Mouse (Mus musculus): ENCODE measurements around the gene Nr5a2.

Gene Nr5a2

DNA sequence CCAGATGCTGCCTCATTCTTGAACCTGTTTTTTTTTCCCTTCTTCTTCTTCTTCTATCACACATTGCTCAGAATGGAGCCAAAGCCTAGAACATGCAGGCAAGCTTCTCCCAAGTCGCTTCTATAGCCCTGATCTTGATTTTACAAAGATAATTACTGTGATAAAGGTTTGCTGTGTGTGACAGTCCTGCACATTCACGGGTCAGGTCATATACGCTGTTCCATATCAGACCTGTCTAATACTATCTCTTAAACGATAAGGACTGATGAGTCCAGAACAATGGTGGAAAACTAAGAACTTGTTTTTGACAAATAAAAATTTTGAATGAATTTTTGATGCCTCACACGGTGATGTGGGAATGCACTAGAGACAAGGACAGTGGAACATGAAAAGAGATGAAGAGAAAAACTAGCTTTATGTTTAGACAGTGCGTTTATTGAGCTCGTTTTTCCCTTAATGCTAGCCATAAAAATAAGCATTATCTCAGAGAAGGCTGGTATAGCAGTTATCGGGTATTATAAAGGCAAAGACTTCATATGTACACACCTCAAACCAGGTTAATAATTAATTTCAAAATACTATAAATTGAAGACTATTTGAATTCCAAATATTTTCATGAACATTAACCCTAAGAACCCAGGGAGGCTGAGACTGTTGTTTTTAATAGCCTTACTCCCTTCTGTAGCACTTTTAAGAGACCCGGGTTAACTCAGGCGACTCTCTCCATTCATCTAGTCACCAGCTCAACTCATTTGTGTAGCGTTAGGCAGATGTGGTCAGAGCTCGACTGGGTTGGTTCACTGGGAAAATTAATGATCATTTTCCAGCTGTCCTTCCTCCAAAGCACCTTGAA is 49.3 kb downstream of the Nr5a2 start:
- DNase-seq (ENCODE audit: extremely low spot score, low spot score): no peak

DNA sequence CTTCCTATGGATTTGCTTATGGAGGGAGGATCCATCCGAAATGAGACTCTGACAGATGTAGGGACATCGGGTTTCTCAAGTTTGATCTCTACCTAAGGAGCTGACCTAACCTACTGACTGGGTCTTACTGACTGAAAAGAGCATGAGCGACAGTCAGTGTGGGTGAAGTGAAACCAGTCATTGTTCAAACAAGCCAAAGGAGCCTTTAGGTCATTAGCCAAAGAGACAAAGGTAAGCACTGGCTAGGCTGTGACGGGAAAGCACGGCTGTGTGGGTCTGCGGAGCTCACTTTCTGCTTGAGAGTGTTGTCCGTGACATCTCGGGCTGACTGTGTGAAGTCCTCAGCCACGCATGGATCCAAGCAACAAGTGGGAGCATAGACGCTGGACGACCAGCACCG is 50.1 kb downstream of the Nr5a2 start:
- DNase-seq (ENCODE audit: extremely low spot score, low spot score): no peak

DNA sequence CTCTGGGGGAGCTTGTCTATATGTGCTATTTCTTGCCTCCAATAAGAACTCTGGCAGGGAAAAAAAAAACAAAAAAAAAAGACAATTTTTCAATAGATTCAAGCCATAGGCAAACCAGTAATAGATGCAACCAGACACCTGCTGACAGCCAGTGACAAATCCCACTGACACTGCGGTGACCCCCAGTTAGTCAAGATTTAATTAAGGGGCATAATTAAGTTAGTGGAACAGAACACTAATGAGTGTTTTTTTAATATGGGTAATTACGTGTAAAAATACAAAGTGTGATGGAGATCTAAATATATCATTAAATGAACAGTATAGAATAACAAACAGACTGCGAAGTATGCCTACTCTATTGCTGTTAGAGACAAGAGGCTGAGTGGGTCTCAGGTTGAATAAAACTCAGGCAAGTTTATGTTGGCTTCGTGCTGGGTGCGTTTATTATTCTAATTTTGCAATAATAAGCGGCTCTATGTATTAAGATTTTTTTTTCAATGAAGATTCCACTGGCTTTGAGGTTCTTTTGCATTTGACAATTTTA is 50.7 kb downstream of the Nr5a2 start:
- no peak for DNase-seq (ENCODE audit: extremely low spot score, low spot score)

DNA sequence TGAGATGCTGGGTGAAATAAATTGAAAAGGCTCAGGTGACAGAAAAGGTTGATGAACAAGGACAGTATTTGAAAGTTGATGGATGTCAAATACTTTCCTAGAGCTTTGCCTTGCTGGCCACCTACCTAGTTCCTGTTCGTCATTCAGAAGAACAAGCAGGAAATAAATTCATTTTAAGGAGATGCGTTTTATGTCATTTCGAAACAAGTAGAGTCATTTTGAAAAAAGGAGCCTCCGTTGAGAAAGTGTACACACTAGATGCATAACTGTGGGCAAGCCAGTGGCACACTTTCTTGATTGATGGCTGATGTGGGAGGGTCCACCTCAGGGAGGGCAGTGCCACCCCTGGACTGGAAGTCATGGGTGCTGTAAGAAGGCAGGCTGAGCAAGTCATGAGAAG is 62.1 kb downstream of the Nr5a2 start:
- no peak for DNase-seq (ENCODE audit: extremely low spot score, low spot score)

DNA sequence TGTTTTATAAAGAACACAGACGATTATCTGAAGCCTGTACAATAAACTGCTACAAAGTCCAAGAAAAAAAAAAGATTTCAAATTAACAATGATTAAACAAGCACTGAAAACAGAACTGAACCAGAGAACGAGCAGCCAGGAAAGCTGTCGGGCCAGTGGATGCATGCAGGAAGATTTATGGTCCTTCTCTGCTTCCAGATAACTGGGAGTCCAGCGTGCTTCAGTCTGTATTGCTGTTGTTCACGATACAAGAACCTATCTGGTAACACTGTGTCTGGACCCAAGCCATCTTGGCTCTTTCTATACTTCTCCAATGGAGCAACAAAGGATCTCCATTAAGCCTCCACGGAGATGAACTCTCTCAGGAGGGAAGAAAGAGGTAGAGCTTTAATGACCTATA is 63.9 kb downstream of the Nr5a2 start:
- DNase-seq (ENCODE audit: extremely low spot score, low spot score): no peak

DNA sequence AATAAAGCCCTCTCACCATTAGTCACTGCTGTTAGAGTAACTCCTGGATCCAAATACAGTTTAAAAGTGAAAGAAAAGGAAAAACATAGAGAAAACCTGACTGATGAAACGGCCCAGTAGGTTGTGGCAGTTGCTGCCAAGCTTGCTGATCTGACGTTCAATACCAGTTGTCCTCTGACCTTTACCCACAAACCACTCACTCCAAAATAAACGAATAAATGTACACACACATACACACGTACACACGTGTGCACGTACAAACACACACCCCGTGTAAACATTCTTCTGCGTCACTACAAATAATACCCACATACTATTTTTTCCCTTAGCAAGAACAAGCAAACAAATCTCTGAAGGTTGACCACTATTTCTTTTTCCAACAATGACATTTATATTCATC is 64.4 kb downstream of the Nr5a2 start:
- no peak for DNase-seq (ENCODE audit: extremely low spot score, low spot score)

DNA sequence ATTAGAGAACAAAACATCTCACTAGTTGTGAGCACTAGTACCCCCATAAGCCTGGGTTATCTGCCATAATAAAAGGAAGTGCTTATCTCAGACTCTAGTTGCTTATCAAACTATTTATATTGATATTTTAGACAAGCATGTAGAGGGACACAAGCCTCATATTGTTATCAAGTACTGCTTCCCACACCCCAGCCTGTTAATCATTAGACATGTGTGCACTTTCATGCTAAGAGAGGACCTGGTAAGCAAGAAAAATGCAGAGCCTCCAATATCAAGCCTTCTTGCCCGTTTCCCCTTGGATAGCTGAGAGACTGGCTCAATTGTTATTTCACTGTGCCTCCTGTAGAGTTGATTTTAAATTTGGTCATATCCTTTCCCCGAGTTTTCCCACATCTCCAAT is 65.5 kb downstream of the Nr5a2 start:
- no peak for DNase-seq (ENCODE audit: extremely low spot score, low spot score)

DNA sequence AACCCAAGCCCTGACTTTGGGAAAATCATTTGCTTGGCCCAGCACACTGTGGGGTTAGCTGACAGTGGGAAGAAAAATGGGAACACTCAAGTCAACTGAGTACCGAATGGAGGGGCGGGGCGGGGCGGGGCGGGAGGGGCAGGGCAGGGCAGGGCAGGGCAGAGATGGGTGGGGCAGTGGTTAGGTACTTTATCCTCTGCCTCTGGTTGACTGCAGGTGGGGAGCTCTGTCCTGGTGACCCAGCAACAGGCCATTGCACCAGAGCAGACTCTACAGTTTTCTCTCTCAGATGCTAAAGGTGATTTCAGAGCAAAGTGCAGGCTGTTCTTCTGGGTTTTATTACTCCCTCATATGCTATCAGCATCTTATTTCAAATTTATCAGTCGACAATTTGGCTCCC is 67.1 kb downstream of the Nr5a2 start:
- no peak for DNase-seq (ENCODE audit: extremely low spot score, low spot score)

DNA sequence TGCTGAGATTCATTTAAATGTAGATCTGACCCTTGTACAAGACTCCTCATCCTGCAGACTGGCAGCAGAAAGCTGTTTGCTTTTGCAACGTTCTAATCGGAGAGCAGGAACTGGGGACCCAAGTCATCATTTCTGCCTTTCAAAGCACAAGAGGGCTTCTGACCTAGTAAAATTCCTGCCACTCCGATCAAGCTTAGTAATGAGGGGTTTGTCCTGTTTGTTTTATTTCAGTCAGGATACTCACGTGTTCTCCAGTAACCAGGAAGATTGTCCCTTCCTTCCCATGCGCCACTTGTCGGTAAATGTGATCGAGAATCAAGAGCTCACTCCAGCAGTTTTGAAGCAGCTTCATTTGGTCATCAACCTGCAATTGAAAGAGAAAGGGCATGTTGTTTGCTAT is 69.8 kb downstream of the Nr5a2 start:
- DNase-seq (ENCODE audit: extremely low spot score, low spot score): no peak

DNA sequence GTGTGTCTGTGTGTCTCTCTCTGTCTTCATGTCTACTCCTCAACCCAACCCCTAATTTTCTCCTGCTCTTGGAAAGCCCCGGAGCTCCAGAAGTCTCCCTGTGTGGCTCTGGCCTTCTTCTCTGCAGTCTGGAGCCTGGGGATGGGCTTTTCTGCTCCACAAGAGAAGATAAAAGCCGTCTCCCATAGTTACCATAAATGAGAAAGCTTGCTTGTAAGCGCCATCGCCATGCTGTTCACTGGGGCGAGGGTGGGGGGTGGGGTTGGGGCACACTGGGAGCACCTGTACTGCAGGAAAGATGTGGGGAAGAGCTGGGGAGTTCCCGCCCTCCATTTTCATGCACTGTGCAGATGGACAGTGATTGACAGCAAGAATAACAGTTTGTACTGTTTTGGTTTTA is 71.5 kb downstream of the Nr5a2 start:
- DNase-seq (ENCODE audit: extremely low spot score, low spot score): no peak

DNA sequence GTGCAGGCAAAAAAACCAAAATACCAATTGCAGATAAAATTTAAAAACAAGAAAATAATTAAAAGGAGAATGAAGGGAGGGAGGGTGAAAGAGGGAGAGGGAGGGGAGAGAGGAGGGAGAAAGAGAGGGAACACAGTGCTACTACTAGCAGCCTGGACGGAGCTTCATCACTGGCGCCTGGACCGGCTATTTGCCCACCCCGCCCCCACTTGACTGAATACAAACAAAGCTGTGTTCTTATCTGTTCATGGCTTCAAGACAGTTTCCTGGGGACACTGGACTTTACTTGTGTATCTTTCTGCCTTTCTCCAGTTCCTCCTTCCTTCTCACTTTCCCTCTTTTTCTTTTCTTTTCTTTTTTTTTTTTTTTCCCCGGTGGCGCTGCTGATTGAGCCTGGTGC is 73.6 kb downstream of the Nr5a2 start:
- DNase-seq (ENCODE audit: extremely low spot score, low spot score): no peak

DNA sequence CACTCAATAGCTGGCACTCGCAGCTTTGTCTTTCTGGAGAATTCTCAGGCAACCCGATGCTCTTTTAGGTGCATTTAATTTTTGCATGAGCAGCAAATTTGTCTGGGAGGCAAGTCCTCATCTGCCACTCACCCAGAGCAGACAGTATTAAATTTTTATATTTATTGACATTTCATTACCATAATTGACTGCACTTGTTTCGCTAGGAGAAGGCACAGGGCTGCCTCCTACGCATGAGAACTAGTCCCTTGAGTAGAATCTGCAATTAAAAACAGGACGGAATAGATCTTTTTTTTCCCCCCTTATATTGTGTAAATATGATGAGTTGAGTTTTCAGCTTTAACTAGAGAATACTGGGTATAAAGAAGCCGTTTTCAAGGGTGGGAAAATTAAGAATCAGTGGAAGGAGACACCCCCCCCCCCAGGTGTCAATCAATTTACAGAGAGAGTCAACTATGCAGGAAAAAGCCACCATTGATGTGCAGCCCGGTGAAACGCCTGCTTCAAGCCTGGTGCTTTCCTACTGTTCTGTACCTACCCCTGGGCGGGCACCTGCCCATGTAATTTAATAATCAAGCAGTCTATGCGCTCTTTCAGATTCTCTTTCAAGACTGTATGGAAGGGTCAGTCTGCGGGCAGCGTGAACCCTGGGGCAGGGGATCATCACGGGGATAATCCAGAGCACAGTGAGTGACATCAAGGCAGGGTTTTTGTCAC is 76.6 kb downstream of the Nr5a2 start:
- no peak for DNase-seq (ENCODE audit: extremely low spot score, low spot score)

DNA sequence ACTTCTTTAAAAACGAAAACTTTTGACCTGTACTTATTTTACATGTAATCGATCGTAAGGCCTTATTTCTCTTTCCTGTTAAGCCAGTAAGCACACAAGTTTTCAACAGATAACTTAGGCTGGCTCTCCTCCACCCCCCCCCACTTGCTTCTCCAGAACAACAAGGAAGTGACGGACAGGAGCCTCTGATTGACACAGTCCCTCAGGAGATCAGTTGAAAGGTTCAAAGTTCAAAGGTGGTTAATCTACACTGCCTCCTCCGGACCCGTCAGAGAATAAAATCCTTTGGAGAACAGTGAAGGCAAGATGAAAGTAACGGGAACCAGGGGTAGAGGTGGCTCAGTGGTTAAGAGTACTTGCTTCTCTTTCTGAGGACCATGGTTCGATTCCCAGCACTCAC is 80.0 kb downstream of the Nr5a2 start:
- DNase-seq (ENCODE audit: extremely low spot score, low spot score): no peak

DNA sequence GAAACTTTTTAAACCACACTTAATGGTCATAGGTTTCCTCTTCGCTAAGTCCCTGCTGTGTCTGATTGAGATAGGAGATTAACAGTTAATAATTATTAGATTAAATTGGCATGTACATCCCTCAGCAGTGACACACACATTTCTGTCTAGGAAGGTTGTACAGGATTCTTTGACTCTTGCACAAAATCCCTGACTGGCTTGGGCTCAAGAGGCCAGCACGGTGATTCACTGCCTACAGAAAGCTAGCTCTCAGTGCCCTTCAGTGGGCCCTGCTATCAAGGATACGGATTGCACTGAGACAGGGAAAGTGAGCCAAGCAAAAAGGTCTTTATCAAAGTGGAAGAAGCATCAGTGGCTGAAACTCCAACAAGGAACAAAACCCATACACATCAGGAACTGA is 85.2 kb downstream of the Nr5a2 start:
- no peak for DNase-seq (ENCODE audit: extremely low spot score, low spot score)

DNA sequence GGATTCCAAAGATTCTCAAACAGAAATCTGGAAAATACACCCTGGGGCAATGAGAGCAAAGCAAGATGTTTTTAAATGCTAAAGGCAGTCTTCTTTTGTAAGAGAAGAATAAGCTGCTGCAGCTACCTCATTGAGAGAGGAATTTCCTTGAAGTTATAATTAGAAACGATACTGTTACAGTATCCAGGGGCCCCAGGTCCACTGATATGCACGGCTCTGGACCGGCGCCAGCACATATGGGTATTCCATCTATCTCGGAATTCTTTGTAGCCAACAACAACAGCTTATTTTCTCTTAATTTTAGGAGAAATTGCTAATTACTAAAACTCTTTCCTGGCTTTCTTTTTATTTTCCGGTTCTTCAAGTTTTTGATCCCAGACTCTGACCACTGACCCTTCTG is 91.3 kb downstream of the Nr5a2 start:
- DNase-seq (ENCODE audit: extremely low spot score, low spot score): no peak

DNA sequence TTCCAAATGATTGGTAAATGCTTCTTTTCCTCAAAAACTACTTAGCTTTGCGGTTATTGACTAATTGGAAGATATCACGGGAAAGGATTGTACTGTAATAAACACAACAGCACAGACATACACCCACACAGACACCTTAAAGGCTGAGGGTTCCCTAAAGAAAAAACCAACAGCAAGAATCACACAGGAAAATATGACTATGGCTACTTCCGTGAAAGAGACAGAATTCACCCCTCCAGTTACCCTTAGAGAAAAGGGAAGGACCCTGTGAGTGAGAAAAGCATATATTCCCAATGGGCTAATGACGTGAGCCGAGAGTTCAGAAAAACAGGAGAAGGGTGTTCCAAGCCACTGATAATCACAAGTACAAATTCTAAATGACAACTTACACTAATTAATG is 92.0 kb downstream of the Nr5a2 start:
- DNase-seq (ENCODE audit: extremely low spot score, low spot score): no peak

DNA sequence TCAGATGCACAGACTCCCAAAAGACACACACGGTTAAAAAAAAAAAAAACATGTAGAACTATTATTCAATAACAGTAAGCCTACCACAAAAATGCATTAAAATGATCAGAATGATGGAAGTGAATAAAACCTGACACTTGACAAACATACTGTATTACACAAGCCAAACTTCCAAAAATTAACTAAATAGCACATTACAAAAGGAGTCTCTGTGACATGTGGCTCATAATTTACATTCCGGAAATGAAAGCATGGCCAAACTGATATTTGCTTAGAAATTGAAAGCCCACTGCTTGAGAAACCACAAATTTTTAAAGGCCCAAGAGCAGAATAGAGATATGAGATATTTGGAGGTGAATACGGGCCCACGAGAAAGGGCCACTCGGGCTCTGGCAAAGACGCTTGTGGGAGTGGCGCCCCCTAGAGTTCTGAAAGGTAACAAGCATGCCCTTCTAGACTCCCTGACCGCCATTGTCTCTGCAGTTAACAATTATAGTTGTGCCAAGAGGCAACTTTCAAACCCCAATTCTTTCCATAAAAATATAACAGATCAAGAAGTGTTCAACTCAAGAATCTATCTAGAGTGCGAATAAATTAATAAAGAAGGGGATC is 93.7 kb downstream of the Nr5a2 start:
- DNase-seq (ENCODE audit: extremely low spot score, low spot score): no peak

DNA sequence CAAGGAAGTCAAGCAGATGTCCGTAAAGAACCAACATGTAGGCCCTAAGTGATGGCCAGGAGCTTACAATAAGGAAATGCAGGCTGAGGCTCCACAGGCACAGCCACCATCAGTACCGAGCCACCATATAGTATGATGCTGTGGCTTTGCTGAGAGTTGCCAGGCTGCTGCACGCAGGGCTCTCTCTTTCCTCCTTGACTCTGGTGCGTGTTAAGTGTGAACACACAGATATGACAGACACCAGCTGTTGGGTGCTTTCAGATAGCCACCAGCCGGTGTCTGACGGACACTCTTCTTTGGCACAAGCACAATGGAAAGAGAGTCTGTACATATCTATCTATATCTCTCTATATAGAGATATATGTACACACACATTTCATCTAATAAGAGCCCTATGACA is 97.0 kb downstream of the Nr5a2 start:
- no peak for DNase-seq (ENCODE audit: extremely low spot score, low spot score)

DNA sequence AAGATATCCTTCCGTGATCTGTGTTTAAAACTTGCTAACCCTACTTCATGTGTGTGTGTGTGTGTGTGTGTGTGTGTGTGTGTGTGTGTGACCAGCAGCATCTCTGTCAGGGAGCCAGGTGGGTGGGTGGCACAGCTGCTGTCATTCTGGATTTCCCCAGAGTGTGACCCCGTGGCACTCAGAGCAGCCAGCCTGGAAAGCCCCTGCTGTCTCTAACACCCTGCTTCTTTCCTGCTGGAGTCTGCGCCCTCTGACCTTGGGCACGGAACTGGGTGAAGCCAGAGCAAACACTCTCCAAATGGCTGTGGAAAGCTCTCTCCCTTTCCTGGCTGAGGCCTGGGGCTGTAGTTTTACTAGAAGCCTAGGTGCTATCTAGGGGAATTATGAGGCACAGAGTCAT is 100.8 kb downstream of the Nr5a2 start:
- DNase-seq (ENCODE audit: extremely low spot score, low spot score): no peak

DNA sequence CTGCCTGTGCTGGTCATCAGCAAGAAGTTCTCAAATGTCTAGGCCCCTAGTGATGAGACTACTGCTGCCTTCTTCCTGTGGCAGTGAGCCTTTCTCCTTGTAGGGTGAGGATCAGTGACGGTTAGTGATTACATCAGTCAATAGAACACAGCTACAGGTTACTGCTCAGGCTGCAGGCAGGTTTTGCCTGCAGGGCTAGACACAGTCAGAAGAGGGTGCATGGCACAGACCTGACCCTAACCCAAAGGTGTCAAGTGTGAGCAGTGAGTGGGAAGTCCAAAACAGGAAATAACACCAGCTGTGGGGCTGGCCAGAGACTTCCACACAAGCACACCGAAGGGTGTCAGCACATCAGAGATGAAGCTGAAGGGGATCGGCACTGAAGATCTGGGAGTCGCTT is 101.5 kb downstream of the Nr5a2 start:
- DNase-seq (ENCODE audit: extremely low spot score, low spot score): no peak

DNA sequence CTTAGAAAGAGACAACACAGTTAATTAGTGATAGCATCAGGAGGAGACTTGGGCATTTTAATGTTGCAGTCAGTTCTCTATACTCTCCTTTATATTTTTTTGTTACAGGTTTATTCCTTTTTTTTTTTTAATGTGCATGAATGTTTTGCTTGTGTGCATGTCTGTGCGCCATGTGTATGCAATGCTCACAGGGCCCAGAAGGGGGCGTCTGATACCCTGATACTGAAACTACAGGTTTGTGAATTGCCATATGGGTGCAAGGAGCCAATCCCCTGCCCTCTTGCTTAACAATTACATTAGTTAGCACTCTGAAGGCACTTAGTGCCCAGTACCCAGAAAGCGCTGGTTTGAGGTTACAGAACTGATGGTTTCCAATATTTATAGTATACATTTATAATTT is 104.1 kb downstream of the Nr5a2 start:
- no peak for DNase-seq (ENCODE audit: extremely low spot score, low spot score)

DNA sequence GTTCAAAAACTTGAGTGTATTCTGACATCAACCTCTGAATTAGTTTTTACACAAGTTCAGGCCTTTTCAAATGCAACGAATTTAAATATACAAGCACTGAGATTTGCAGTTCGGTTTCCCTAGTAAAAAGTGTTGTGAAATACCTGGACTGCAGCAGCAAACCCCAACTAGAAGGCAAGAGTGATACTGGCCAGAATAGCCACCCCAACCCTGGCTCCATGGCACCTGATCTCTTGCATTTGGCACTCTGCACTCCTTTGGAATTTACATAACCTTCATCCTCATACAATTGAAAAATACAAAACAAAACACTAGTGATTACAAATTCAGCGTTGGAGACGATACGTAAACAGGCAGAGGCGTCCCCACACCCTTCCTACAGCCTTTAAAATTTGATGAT is 111.5 kb downstream of the Nr5a2 start:
- DNase-seq (ENCODE audit: extremely low spot score, low spot score): no peak

Measured in neural tube, embryonic 10.5 days (tissue).